Mouse (Mus musculus): ENCODE measurements around the gene Asb11. TPM values are rescaled to one million over a fixed set of nuclear protein-coding genes. Genes with fewer than 3 reads are reported as not detected.

Gene Asb11
- polyA plus RNA-seq, 1 experiment from 2014 or later: 7.1 TPM

DNA sequence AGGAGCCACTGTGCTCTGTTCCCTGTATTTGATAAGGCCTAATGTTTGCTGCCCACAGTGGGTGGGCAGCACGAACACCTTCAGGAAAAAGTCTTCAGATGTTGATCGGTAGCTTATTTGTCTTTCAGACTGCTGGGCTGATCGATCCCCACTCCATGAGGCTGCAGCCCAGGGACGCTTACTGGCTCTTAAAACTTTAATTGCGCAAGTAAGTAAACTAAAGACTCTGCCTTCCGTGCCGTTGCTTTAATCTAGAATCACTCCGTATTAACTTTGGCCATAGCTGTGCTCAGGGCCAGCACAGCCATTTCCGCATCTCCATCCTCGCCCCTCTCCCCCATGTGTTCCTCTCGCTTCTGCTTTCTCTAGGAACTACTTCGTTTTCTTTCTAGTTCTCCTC lies 8.8 kb downstream of the Asb11 start:
- Histone ChIP-seq H3K4me3 (no peak overlapping the region), H3K4me1 (replicated peaks) (0 out of 2 replicates have a peak, but pooled peaks cover 5% of the 10 kb centered on the region), H3K9me3 (replicated peaks) (no peaks in the 10 kb centered on the region), H3K9ac (no peak overlapping the region), H3K36me3 (no peaks in the 10 kb centered on the region), H3K4me2 (no peak overlapping the region), H3K27me3 (replicated peaks) (no peaks in the 10 kb centered on the region), H3K27ac (ENCODE audit: poor library complexity, severe bottlenecking) (no peak overlapping the region)
- no peak for ATAC-seq (ENCODE audit: insufficient number of reproducible peaks, low FRiP score)
- 73% methylated on average over 12 of the region's 12 CpGs for WGBS

DNA sequence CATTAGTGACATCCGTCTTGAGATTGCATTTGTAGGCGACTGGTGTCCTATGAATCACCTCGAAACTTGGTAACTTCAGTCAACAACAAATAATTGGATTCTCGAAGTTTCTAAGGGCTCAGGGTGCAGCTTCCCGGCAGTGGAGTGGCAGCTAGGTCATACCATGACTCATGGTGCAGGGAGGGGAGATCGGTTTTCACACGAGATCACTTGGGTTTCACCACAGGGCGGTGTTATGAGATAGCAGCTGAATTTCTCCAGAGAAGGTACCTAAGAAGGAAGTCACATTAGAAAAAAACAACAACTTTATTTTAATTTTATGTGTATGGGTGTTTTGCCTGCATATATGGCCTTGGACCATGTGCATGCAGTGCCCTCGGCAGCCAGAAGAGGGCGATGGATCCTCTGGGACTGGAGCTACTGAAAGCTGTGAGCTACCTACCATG lies 9.3 kb downstream of the Asb11 start:
- Histone ChIP-seq H3K9ac (no peak overlapping the region), H3K27ac (ENCODE audit: poor library complexity, severe bottlenecking) (no peak overlapping the region), H3K36me3 (no peaks in the 10 kb centered on the region), H3K9me3 (replicated peaks) (no peaks in the 10 kb centered on the region), H3K4me1 (replicated peaks) (0 out of 2 replicates have a peak, but pooled peaks cover 4% of the 10 kb centered on the region), H3K4me3 (no peak overlapping the region), H3K27me3 (replicated peaks) (0 out of 2 replicates have a peak, but pooled peaks cover 3% of the 10 kb centered on the region), H3K4me2 (no peak overlapping the region)
- ATAC-seq (ENCODE audit: insufficient number of reproducible peaks, low FRiP score): no peak
- 77% methylated on average over 10 of the region's 10 CpGs for WGBS

DNA sequence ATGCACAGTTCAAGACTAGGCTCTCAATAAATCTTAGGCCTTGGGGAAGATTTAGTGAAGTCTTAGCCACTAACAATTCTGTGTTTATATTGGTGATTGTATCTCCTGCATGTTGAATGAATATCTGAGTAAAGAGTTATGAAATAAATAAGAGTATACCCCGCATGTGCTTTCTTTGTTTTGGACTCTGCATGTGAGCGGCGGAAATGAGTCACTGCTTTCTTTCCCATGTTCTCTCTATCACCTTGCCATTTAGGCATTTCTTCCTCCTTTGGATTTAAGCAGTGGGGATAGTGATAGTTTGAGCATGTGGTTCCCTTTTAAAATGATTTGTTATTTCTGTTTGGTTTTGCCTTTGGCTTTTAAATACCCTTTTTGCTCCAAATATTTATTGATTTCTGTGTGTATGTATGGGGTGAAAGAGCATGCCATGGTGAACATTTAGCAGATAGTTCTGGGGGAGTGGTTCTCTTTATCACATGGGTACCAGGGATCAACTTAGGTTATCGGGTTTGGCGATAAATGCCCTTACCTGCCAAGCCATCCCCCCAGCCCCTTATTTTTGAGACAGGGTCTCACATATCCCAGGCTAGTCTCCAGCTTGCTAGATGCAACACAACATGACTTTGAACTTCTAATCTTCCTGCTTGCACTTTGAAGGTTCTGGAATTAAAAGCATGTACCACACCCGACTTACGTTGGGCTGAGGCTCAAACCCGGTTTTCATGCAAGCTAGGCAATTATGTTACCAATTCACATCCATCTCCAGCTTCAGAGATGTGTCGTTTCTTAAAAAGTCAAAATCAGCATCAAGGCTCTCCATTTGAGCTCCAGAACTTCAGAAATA lies 10.3 kb downstream of the Asb11 start:
- no peaks in the 10 kb centered on the region for H3K36me3 ChIP-seq
- no peak overlapping the region for H3K27ac ChIP-seq (ENCODE audit: poor library complexity, severe bottlenecking)
- WGBS: 75% methylated on average over 9 of the region's 9 CpGs
- no peak overlapping the region for H3K4me2 ChIP-seq
- H3K9ac ChIP-seq: no peak overlapping the region
- H3K27me3 ChIP-seq (replicated peaks): 0 out of 2 replicates have a peak, but pooled peaks cover 3% of the 10 kb centered on the region
- ATAC-seq (ENCODE audit: insufficient number of reproducible peaks, low FRiP score): no peak
- H3K4me1 ChIP-seq (replicated peaks): 0 out of 2 replicates have a peak, but pooled peaks cover 3% of the 10 kb centered on the region
- H3K4me3 ChIP-seq: no peak overlapping the region
- no peaks in the 10 kb centered on the region for H3K9me3 ChIP-seq (replicated peaks)

DNA sequence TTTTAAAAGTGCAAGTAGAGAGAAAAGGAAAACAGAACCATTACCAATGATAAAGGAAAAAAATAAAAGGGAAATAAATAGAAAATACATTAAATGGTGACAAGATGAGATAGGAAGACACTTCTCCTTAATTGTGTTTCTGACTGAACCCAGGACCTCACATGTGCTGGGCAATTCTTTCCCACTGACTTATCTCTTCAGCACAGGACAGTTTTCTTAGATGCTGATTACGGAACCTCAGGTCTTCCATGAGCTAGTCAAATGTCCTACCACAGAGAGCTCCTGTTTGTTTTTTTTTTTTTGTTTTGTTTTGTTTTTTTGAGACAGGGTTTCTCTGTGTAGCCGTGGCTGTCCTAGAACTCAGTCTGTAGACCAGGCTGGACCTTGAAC lies 10.9 kb downstream of the Asb11 start:
- Histone ChIP-seq H3K27me3 (replicated peaks) (0 out of 2 replicates have a peak, but pooled peaks cover 3% of the 10 kb centered on the region), H3K4me2 (no peak overlapping the region), H3K36me3 (no peaks in the 10 kb centered on the region), H3K27ac (ENCODE audit: poor library complexity, severe bottlenecking) (no peak overlapping the region), H3K9me3 (replicated peaks) (no peaks in the 10 kb centered on the region), H3K4me1 (replicated peaks) (0 out of 2 replicates have a peak, but pooled peaks cover 3% of the 10 kb centered on the region), H3K9ac (no peak overlapping the region), H3K4me3 (no peak overlapping the region)
- whole genome bisulfite sequencing: 62% methylated on average over 2 of the region's 2 CpGs
- no peak for ATAC-seq (ENCODE audit: insufficient number of reproducible peaks, low FRiP score)

DNA sequence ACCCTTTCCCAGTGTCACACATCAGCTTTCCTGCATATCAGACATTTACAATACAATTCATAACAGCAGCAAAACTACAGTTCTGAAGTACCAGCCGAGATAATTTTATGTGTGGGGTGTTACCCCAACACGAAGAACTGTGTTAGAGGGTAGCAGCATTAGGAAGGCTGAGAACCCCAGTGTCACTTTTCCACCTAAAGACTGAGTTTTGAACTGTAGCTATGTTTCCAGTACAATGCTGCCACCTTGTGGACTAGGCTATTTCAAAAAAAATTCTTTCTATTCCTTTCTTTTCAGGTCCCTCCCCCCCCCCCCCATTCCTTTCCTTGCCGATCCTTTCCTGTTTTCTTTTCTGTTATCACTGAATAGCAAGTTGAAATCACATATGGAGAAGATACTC lies 12.4 kb downstream of the Asb11 start:
- H3K9ac ChIP-seq: no peak overlapping the region
- 22% methylated on average over 3 of the region's 3 CpGs for WGBS
- no peak for ATAC-seq (ENCODE audit: insufficient number of reproducible peaks, low FRiP score)
- H3K4me2 ChIP-seq: no peak overlapping the region
- H3K27me3 ChIP-seq (replicated peaks): 0 out of 2 replicates have a peak, but pooled peaks cover 3% of the 10 kb centered on the region
- no peaks in the 10 kb centered on the region for H3K4me1 ChIP-seq (replicated peaks)
- H3K27ac ChIP-seq (ENCODE audit: poor library complexity, severe bottlenecking): no peak overlapping the region
- no peaks in the 10 kb centered on the region for H3K9me3 ChIP-seq (replicated peaks)
- no peaks in the 10 kb centered on the region for H3K36me3 ChIP-seq
- no peak overlapping the region for H3K4me3 ChIP-seq

DNA sequence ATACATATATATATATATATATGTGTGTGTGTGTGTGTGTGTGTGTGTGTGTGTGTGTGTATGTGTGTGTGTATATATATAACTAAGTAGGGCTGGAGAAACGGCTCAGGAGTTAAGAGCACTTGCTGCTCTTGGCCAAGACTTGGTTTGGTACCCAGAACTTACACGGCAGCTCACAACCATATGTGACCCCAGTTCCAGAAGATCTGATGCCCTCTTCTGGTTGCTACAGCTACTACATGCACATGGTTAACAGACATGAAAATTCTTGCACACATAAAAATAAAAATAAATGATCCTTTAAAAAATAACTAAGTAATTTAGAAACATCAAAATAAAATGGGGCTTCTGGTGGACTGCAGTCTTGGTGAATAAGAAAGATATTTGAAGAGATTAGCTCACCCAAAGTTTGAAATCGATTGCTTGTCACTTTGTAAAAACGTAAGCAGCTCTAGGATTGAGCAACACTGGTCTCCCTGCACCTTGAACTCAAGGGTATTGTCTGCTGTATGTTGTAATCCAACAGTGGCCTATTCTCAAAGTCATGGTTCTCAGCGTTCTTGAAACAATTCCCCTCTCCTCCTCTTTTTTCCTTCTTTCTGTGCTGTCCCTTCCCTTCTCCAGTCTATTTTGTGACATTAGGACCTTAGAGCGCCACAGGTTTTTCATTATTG lies 22.5 kb downstream of the Asb11 start:
- no peak for ATAC-seq (ENCODE audit: insufficient number of reproducible peaks, low FRiP score)
- H3K27me3 ChIP-seq (replicated peaks): no peaks in the 10 kb centered on the region
- WGBS: 70% methylated on average over 6 of the region's 6 CpGs
- H3K4me3 ChIP-seq: no peak overlapping the region
- no peak overlapping the region for H3K4me2 ChIP-seq
- H3K36me3 ChIP-seq: no peaks in the 10 kb centered on the region
- H3K9ac ChIP-seq: no peak overlapping the region
- no peaks in the 10 kb centered on the region for H3K4me1 ChIP-seq (replicated peaks)
- no peak overlapping the region for H3K27ac ChIP-seq (ENCODE audit: poor library complexity, severe bottlenecking)
- no peaks in the 10 kb centered on the region for H3K9me3 ChIP-seq (replicated peaks)

DNA sequence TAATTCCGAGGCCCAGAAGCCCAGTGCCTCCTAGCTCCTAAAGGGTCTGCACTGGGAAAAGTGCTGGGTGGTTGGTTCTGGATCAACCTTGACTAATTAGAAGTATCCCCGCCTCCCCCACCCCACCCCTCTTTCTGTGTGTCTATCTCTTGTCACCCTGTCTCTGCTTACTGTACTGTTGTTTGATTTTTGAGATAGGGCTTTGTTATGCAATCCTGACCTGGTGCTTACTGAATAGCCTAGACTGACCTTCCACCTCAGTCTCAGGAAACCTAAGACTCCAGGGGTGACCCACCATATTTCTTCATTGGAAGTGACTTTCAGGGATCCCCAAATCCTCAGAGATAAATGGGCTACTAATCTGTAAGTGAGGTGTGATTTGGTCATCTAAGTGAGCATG lies 65.5 kb downstream of the Asb11 start:
- Histone ChIP-seq H3K9me3 (replicated peaks) (no peaks in the 10 kb centered on the region), H3K27me3 (replicated peaks) (no peaks in the 10 kb centered on the region), H3K4me1 (replicated peaks) (no peaks in the 10 kb centered on the region), H3K36me3 (no peaks in the 10 kb centered on the region), H3K4me3 (no peak overlapping the region), H3K9ac (no peak overlapping the region), H3K27ac (ENCODE audit: poor library complexity, severe bottlenecking) (no peak overlapping the region), H3K4me2 (no peak overlapping the region)
- no peak for ATAC-seq (ENCODE audit: insufficient number of reproducible peaks, low FRiP score)
- 58% methylated on average over 2 of the region's 2 CpGs for WGBS

DNA sequence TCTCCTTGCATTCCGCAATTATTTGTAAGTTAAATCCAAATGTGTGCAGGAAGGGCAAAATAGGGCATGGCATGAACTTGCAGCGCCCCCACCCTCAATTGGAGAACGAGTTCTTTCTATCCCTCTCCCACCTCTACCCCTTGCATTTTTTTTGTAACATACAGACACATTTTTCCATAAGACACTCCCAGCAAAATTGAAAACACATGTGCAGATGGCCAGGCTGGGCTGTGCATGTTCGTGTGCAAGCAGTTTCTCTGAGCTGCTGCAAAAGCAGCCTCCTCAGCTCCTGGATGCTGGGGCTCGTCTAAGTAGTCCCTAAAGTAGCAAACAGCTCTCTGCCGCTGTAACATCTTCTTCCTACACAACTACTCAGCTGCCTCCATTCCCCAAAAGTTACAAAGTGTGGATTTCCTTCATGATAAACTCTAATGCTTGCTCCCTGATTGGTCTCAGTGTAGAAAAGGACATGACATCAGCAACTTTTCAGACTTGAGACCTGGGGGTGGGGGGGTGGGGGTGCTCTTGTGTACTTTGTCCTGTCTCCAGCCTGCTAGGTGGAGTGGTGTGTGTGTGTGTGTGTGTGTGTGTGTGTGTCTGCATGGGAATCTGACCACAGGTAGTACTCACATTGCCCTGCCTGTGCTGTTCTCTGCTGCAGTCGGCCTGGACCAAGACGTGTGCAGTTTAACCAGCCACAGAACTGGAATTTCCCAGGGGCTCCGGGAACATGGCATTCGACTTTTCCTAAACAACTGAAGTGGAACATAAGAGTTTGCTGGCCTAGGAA lies 69.1 kb downstream of the Asb11 start, which contains the start of gene Asb9:
Gene Asb9 (plus strand): TSS at position 619 of the 790 bp plus-strand sequence.
- Histone ChIP-seq H3K27ac (ENCODE audit: poor library complexity, severe bottlenecking) (no peak within 1 kb of the TSS), H3K27me3 (replicated peaks) (no peaks in the 10 kb centered on the region), H3K36me3 (no peaks in the 10 kb centered on the region), H3K4me3 (no peak within 1 kb of the TSS), H3K9ac (no peak within 1 kb of the TSS), H3K4me1 (replicated peaks) (no peaks in the 10 kb centered on the region), H3K4me2 (no peak within 1 kb of the TSS), H3K9me3 (replicated peaks) (no peaks in the 10 kb centered on the region)
- WGBS: 60% methylated on average over 10 of the region's 10 CpGs
- no peak for ATAC-seq (ENCODE audit: insufficient number of reproducible peaks, low FRiP score)

DNA sequence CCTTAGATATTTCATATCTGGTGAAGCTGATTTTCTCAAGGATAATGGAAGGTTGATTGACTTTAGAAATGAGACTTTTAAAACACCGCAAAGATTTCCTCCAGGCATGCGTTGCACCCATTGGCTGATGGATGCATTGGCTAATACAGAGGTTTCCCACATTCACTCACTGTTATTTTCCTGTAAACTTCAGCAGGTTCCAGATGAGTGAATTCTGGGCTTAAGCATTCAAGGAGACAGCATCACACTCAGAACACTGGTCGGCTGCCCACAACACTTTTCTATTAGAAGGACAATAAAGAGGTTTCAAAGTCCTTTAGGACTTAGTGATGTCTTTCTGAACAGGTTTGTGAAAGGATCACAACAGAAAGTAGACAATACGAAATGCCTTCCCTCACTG lies 70.3 kb downstream of the Asb11 start:
- Histone ChIP-seq H3K4me2 (no peak overlapping the region), H3K27me3 (replicated peaks) (no peaks in the 10 kb centered on the region), H3K36me3 (no peaks in the 10 kb centered on the region), H3K27ac (ENCODE audit: poor library complexity, severe bottlenecking) (no peak overlapping the region), H3K9ac (no peak overlapping the region), H3K4me3 (no peak overlapping the region), H3K4me1 (replicated peaks) (no peaks in the 10 kb centered on the region), H3K9me3 (replicated peaks) (no peaks in the 10 kb centered on the region)
- no peak for ATAC-seq (ENCODE audit: insufficient number of reproducible peaks, low FRiP score)
- 85% methylated on average over 4 of the region's 4 CpGs for WGBS

DNA sequence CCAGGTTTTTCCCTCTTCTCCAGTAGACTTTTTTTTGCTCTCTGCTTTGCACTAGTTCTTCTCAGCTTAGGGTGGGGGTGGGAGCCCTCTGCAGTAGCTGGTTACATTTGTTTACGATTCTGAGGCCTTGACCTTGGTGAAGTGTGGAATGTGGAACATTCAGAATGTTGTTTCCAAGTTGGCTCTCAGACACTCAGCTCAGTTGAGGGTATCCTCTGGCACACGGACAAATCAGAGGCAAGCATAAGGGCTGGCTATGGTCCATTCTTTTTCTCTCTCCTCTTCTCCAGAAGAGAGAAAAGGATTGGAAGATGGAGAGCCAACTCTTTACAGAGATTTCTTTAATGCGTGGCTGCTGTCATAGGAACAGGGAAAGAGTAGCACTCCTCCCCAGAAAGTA lies 71.9 kb downstream of the Asb11 start:
- ATAC-seq (ENCODE audit: insufficient number of reproducible peaks, low FRiP score): no peak
- Histone ChIP-seq H3K36me3 (no peaks in the 10 kb centered on the region), H3K27ac (ENCODE audit: poor library complexity, severe bottlenecking) (no peak overlapping the region), H3K4me3 (no peak overlapping the region), H3K4me2 (no peak overlapping the region), H3K4me1 (replicated peaks) (no peaks in the 10 kb centered on the region), H3K9me3 (replicated peaks) (no peaks in the 10 kb centered on the region), H3K27me3 (replicated peaks) (no peaks in the 10 kb centered on the region), H3K9ac (no peak overlapping the region)
- WGBS: 49% methylated on average over 3 of the region's 3 CpGs
